Mouse (Mus musculus) hindbrain, embryonic 14.5 days (tissue): ENCODE measurements around the gene Sytl1. TPM values are rescaled to one million over a fixed set of nuclear protein-coding genes. Genes with fewer than 3 reads are reported as not detected.

Experiments
- polyA plus RNA-seq: library from polyadenylated mRNA; unstranded; fragments of >200 nt; fragmentation: Nextera tagmentation; extraction: Ambion mirVana; gene quantifications from 2 replicates; pipeline ENCODE4 v1.2.1, GENCODE M21; 2014

Sytl1 gene
- polyA plus RNA-seq, 1 experiment from 2014 or later, result 0.43 TPM

Other genes starting within 250 kb of the Sytl1 start
- 21.0 and 23.9 TPM in 2 replicates for gene Wasf2, start 132.6 kb downstream of the Sytl1 start, polyA plus RNA-seq
- gene Cd164l2, start 51.0 kb downstream of the Sytl1 start, polyA plus RNA-seq, result 2.2 TPM in 2 replicates
- 1.5 and 2.3 TPM in 2 replicates for gene Gpr3, start 50.6 kb downstream of the Sytl1 start, polyA plus RNA-seq
- 1.7 and 3.0 TPM in 2 replicates for gene Map3k6, start 22.3 kb downstream of the Sytl1 start, polyA plus RNA-seq
- gene Tmem222, start 14.7 kb upstream of the Sytl1 start, polyA plus RNA-seq, result 119 and 121 TPM in 2 replicates
- 25.6 and 27.0 TPM in 2 replicates for gene Wdtc1, start 90.4 kb upstream of the Sytl1 start, polyA plus RNA-seq
- gene Slc9a1, start 106.6 kb upstream of the Sytl1 start, polyA plus RNA-seq, result 8.5 and 9.0 TPM in 2 replicates
- 0.09 and 0.16 TPM in 2 replicates for gene Tent5b, start 217.0 kb upstream of the Sytl1 start, polyA plus RNA-seq
- gene Trnp1, start 235.4 kb upstream of the Sytl1 start, polyA plus RNA-seq, result 12.3 and 14.8 TPM in 2 replicates